Mouse (Mus musculus) intestine, postnatal 0 days (tissue): ENCODE data around the gene Snapc5. TPM values are rescaled to one million over a fixed set of nuclear protein-coding genes. Genes with fewer than 3 reads are reported as not detected.

ENCODE experiments used
- ATAC-seq: fragments of 200-750 bp; cut with Nextera tagmentation; 2 replicates; pipeline ENCODE4 v1.8.0; 2017; ENCODE audit warnings: mild to moderate bottlenecking, moderate TSS enrichment, moderate library complexity
- H3K27ac ChIP-seq: fragments of 300-500 bp; sonication (generic); 2 replicates; pipeline ENCODE4 v1.5.1; 2014; ENCODE audit warnings: mild to moderate bottlenecking, low read depth, low read length, moderate library complexity
- H3K27me3 ChIP-seq: fragments of 300-500 bp; sonication (generic); replicated peaks from 2 replicates; pipeline ENCODE4 v1.6.1; 2014; ENCODE audit warnings: low read length, mixed read lengths; ENCODE audit not compliant: control insufficient read depth, insufficient read depth
- H3K36me3 ChIP-seq: fragments of 300-500 bp; sonication (generic); 2 replicates; pipeline ENCODE4 v1.6.1; 2014; ENCODE audit warnings: mild to moderate bottlenecking, moderate library complexity; ENCODE audit not compliant: control insufficient read depth, insufficient read depth
- H3K4me1 ChIP-seq: fragments of 300-500 bp; sonication (generic); replicated peaks from 2 replicates; pipeline ENCODE4 v1.6.1; 2014; ENCODE audit warnings: antibody characterized with exemption, low read length, mixed read lengths; ENCODE audit not compliant: control insufficient read depth, insufficient read depth
- H3K4me2 ChIP-seq: fragments of 300-500 bp; sonication (generic); replicated peaks from 2 replicates; pipeline ENCODE4 v1.6.1; 2014; ENCODE audit warnings: low read depth, mild to moderate bottlenecking, moderate library complexity
- H3K4me3 ChIP-seq: fragments of 300-500 bp; sonication (generic); 2 replicates; pipeline ENCODE4 v1.5.1; 2014; ENCODE audit warnings: low read depth, low read length
- H3K9ac ChIP-seq: fragments of 300-500 bp; sonication (generic); 2 replicates; pipeline ENCODE4 v1.6.1; 2014; ENCODE audit warnings: mild to moderate bottlenecking, low read depth, low read length
- H3K9me3 ChIP-seq: fragments of 300-500 bp; sonication (generic); 2 replicates; pipeline ENCODE4 v1.6.1; 2016; ENCODE audit warnings: mixed run types; ENCODE audit not compliant: control insufficient read depth
- CTCF ChIP-seq: sonication (generic); IDR thresholded peaks from 2 replicates; pipeline ENCODE4 v1.5.1; 2016; ENCODE audit warnings: low read depth, mild to moderate bottlenecking, control low read depth, antibody characterized with exemption, moderate library complexity
- WGBS: fragments of 180-500 bp; shearing (Covaris S2); extraction: QIAGEN DNeasy Blood & Tissue Kit; methylation state at CpG from one replicate; pipeline ENCODE4 v1.1.7; 2014; 5-methylcytosine and 5-hydroxymethylcytosine counted together
- polyA plus RNA-seq: library from polyadenylated mRNA; unstranded; fragments of >200 nt; fragmentation: Nextera tagmentation; extraction: Ambion mirVana; gene quantifications from 2 replicates; pipeline ENCODE4 v1.2.1, GENCODE M21; 2015

The Snapc5 gene
- polyA plus RNA-seq, 1 experiment from 2014 or later, result 32.9 TPM

DNA sequence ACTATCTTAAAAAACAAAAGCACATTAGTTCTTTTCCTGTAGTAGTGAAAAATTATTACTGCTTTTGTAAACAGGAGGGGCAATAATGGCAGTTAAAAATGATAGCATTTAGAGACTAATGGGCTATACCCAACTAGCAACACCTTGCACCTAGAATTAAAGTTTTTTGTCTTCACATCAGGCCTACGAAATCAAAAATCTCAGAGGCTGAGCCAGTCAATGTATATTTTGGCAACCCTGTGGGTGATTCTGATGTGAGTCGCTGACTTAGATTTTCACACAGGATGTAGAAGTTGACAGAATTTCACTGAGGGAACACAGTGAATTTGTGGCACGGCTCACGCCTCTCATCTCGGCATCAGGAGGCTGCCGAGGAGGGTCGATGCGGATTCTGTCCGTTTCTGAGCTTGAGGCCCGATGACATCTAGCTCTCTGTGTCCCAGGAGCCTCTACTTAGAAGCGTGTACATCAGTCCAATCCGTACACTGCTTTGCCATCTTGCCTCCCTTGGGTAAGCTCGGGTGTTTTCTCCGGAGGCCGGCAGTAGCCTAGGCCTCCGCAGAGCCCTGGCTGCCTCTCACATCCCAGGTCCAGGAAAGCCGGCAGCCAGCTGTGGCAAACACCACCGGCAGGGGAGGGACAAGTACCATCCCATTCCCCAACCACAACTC, 6.8 kb upstream of the Snapc5 start:
- TF ChIP-seq CTCF, result 0 out of 2 replicates have a peak, but pooled peaks have one; percentile 23
- no peaks in the 10 kb centered on the region; the same call in 1 of the 2 replicates for H3K4me1 ChIP-seq
- peak; percentile 28; the same call in 1 of the 2 replicates for ATAC-seq
- no peaks in the 10 kb centered on the region for H3K27me3 ChIP-seq
- H3K4me3 ChIP-seq, result peak overlapping the region; percentile 98
- H3K9me3 ChIP-seq, result no peaks in the 10 kb centered on the region
- peaks cover 23% of the 10 kb centered on the region for H3K36me3 ChIP-seq
- 2% methylated on average over 18 of the region's 18 CpGs for WGBS
- H3K27ac ChIP-seq, result peak overlapping the region; percentile 57; the same call in 1 of the 2 replicates
- H3K4me2 ChIP-seq, result peak overlapping the region; percentile 76
- peak overlapping the region; percentile 93 for H3K9ac ChIP-seq

DNA sequence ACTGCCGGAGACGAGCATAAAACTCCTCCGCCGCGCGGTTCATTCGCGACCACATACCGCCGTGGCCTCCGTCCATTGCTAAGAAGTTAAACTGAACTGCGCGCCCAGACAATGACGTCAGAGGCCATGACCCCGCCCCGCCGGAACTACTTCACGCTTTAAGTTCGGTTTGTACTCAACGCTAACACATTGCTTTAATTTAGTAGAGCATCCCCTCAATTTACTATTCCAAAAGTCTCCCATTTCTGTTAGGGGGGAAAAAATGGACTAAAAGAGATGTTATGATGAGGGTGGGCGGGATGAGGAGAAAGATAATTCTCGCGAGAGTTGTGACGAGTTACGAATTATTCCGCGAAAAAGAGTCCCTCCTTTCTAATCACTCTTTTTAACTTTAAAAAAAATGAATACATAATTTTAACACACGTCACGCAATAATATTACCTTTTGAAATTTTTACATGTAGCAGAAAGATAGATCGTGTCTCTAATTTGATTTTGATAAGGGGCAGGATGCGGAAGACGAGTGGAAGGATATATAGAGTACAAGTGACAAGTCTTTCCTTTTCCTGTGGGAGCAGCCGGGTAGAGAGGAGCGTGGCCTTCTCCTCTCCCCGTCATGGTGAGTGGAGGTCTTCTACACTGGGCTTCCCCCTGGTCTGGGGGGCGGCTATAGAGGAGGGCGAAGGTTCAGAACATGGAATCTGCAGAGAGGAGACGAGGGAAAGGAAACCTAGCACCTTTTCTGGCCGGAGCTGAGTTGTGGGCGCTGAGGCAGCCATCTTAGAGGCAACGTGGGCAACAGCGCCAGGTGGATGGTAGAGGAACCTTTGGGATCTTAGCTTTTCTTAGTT, 6.0 kb upstream of the Snapc5 start, which contains the start of the genes Zwilch and Rpl4:
TSS of gene Zwilch (minus strand) at position 289 of the 850 bp plus-strand sequence.
TSS of gene Rpl4 (plus strand) at position 560 of the 850 bp plus-strand sequence.
- TF ChIP-seq CTCF, result peak; percentile 50
- Histone ChIP-seq H3K4me1 (no peaks in the 10 kb centered on the region; the same call in 1 of the 2 replicates), H3K4me3 (peak within 1 kb of the TSS; percentile 98), H3K27ac (peak within 1 kb of the TSS; percentile 57; the same call in 1 of the 2 replicates), H3K36me3 (peaks cover 31% of the 10 kb centered on the region), H3K9me3 (no peaks in the 10 kb centered on the region), H3K9ac (peak within 1 kb of the TSS; percentile 93), H3K4me2 (peak within 1 kb of the TSS; percentile 76), H3K27me3 (no peaks in the 10 kb centered on the region)
- under 1% methylated on average over 42 of the region's 42 CpGs for WGBS
- peak; percentile 78 for ATAC-seq

DNA sequence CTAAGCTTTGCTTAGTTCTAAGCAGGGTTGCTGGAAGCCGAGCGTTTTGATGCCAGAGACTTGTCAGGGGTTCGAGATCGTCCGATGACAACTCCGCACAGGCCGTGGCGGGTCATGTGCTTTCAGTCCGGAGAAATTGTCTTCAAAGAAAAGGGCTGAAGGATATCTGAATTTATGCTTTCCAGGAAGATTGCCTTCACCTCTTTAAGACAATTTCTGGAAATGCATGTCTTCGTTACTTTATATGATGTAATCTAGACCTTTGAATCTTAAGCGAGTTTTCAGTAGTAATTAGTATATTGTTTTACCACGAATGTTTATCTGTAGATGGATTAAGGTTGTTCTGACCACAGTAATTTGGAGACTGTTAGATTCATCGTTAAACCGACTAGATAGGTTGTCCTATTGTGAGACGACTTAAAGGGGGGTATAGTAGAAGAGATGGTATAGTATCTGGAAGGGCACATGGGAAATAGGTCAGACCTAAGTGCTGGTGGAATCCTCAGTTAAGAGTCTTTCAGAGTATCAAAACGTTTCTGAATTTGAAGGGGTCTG, 5.3 kb upstream of the Snapc5 start:
- H3K4me3 ChIP-seq, result peak overlapping the region; percentile 98
- peaks cover 34% of the 10 kb centered on the region for H3K36me3 ChIP-seq
- H3K9ac ChIP-seq, result peak overlapping the region; percentile 93
- H3K27me3 ChIP-seq, result no peaks in the 10 kb centered on the region
- no peak for ATAC-seq
- WGBS, result under 1% methylated on average over 16 of the region's 16 CpGs
- peak overlapping the region; percentile 57; the same call in 1 of the 2 replicates for H3K27ac ChIP-seq
- TF ChIP-seq CTCF, result no peak
- peak overlapping the region; percentile 76 for H3K4me2 ChIP-seq
- no peaks in the 10 kb centered on the region for H3K9me3 ChIP-seq
- no peaks in the 10 kb centered on the region; the same call in 1 of the 2 replicates for H3K4me1 ChIP-seq

DNA sequence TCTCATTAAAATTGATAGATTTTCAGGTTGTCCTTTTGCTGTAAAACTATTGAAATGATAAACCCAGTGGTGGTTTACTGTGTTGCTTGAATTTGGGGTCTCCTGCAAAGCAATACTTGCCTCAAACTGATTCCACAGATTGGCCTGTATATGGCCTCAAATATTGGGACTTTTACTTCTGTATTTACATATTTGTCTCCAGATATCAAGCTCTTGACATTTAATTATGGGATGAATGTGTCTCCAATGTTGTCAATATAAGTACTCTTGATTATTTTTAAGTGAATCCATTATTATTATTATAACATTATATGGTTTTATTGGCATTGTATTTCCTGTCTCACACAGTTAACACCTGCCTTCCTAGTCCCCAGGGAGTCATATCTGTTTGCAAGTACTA, 4.7 kb upstream of the Snapc5 start:
- Histone ChIP-seq H3K4me3 (peak overlapping the region; percentile 98), H3K27ac (no peak overlapping the region), H3K9me3 (no peaks in the 10 kb centered on the region), H3K9ac (peak overlapping the region; percentile 93; the same call in 1 of the 2 replicates), H3K4me2 (peak overlapping the region; percentile 76), H3K27me3 (no peaks in the 10 kb centered on the region), H3K36me3 (peaks cover 34% of the 10 kb centered on the region), H3K4me1 (no peaks in the 10 kb centered on the region; the same call in 1 of the 2 replicates)
- no peak for ATAC-seq
- TF ChIP-seq CTCF, result no peak

DNA sequence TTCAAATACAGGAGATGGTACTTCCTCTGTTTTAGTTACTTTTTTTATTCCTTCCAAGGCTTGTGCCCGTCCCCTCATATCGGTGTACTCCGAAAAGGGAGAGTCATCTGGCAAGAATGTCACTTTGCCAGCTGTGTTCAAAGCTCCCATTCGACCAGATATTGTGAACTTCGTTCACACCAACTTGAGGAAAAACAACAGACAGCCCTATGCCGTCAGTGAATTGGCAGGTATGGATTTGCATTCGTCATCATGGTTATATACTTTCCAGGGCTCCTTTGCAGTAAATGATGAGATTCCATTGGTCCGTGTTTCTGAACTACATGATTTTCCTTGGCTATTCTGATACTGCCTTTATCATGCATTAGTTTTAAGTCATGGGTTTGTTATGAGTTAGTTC, 4.3 kb upstream of the Snapc5 start:
- ATAC-seq, result no peak
- WGBS, result 34% methylated on average over 8 of the region's 8 CpGs
- no peak overlapping the region for H3K9ac ChIP-seq

More for the DNA sequence above, 4.3 kb upstream of the Snapc5 start:
- H3K4me2 ChIP-seq, result peak overlapping the region; percentile 76
- no peaks in the 10 kb centered on the region for H3K27me3 ChIP-seq
- no peak overlapping the region for H3K4me3 ChIP-seq
- H3K9me3 ChIP-seq, result no peaks in the 10 kb centered on the region
- TF ChIP-seq CTCF, result no peak
- no peaks in the 10 kb centered on the region; the same call in 1 of the 2 replicates for H3K4me1 ChIP-seq
- H3K36me3 ChIP-seq, result peaks cover 34% of the 10 kb centered on the region
- 0 out of 2 replicates have a peak overlapping the region, but pooled peaks have one; percentile 7 for H3K27ac ChIP-seq
